In genomic region chr12:54644947-54645346, GRCm38 (mm10) we compare ENCODE assay signal across 17 mouse cellular contexts. TPM values are rescaled to one million over a fixed set of nuclear protein-coding genes. Genes with fewer than 3 reads are reported as not detected.
DNase-seq lines count a peak whose midpoint lies in the region; TF ChIP-seq lines count a peak whose summit lies in the region.
"Had no signal": no experiment of that assay in that cellular context is flagged by ENCODE, and none has a peak within 500 bp of the region (broad histone marks: within the 10 kb centered on the region; RNA-seq: fewer than 3 reads in every experiment).

No protein-coding gene starts in this region.

- no peak overlapping the region for H3K4me3 ChIP-seq in gastrocnemius, adult 2 months
- H3K4me3 ChIP-seq in lung, adult 2 months (replicated peaks; ENCODE audit: extremely low read depth, low read depth, low read length) = no peak overlapping the region
- no peak overlapping the region for H3K4me3 ChIP-seq in ES-Bruce4 (ENCODE audit: low read depth, low read length)
- H3K4me3 ChIP-seq: heart, embryonic 15.5 days; hindbrain, embryonic 12.5 days; neural tube, embryonic 12.5 days had no signal

- 0 out of 2 replicates have a peak, but pooled peaks cover 2% of the 10 kb centered on the region for H3K4me1 ChIP-seq in lung, adult 2 months (ENCODE audit: control insufficient read depth, insufficient read depth, low read length)
- H3K4me1 ChIP-seq in ES-Bruce4 (ENCODE audit: control insufficient read depth, insufficient read depth, low read length) = no peaks in the 10 kb centered on the region
- H3K4me1 ChIP-seq: heart, embryonic 15.5 days; hindbrain, embryonic 12.5 days; neural tube, embryonic 12.5 days had no signal

- DNase-seq in gastrocnemius, adult 2 months = no peak
- DNase-seq in gastrocnemius, postnatal 25 days = no peak
- DNase-seq in lung, adult 2 months = no peak
- DNase-seq in lung, adult 18-20 months = no peak
- DNase-seq in brain, embryonic 14.5 days (ENCODE audit: low read depth) = no peak
- DNase-seq in cerebellum, adult 18-20 months = no peak
- DNase-seq in cerebellum, adult 9-10 months = no peak
- DNase-seq: adrenal gland, adult 8-10 months; gastrocnemius, postnatal 36 days; kidney, adult 2 months; lung, postnatal 4 days; midbrain, embryonic 14.5 days; spleen, adult 18-20 months had no signal

- TF ChIP-seq EP300 in ES-Bruce4 (IDR thresholded peaks at IDR 0.05; ENCODE audit: insufficient read depth, low read depth, low read length) = no peak

- no peak for TF ChIP-seq POLR2A in lung, adult 2 months (IDR thresholded peaks at IDR 0.05; ENCODE audit: borderline replicate concordance, extremely low read depth, low read depth, low read length)
- TF ChIP-seq POLR2A in ES-Bruce4 (IDR thresholded peaks at IDR 0.05; ENCODE audit: insufficient read depth, low read length) = no peak
- TF ChIP-seq POLR2A in brain, embryonic 14.5 days (IDR thresholded peaks at IDR 0.05; ENCODE audit: borderline replicate concordance, extremely low read depth, insufficient read depth, insufficient read length, poor library complexity, severe bottlenecking) = no peak

- intact Hi-C loops in gastrocnemius, adult 2 months (cut with DNase I) = no loop called here

- WGBS in lung, adult 2 months = 82% methylated on average over 2 of the region's 2 CpGs

- no peaks in the 10 kb centered on the region for H3K27me3 ChIP-seq in ES-Bruce4 (ENCODE audit: control insufficient read depth, insufficient read depth, low read length, poor library complexity, severe bottlenecking)
- H3K27me3 ChIP-seq: heart, embryonic 15.5 days; hindbrain, embryonic 12.5 days; neural tube, embryonic 12.5 days had no signal

- TF ChIP-seq CTCF in gastrocnemius, adult 2 months (IDR thresholded peaks at IDR 0.05) = peak; percentile 40; the same call in 1 of the 2 replicates
- TF ChIP-seq CTCF in lung, adult 2 months (IDR thresholded peaks at IDR 0.05; ENCODE audit: insufficient read depth, low read length) = 0 out of 2 replicates have a peak, but pooled peaks have one; percentile 6
- peak; percentile 52 for TF ChIP-seq CTCF in ES-Bruce4 (IDR thresholded peaks at IDR 0.05; ENCODE audit: low read depth, low read length)
- TF ChIP-seq CTCF in brain, embryonic 14.5 days (IDR thresholded peaks at IDR 0.05; ENCODE audit: borderline replicate concordance, extremely low read depth, insufficient read depth, insufficient read length) = peak; percentile 6; the same call in 1 of the 2 replicates

- H3K9me3 ChIP-seq in ES-Bruce4 (replicated peaks; ENCODE audit: control insufficient read depth, insufficient read depth, low read length, poor library complexity, severe bottlenecking) = no peaks in the 10 kb centered on the region
- H3K9me3 ChIP-seq: heart, embryonic 15.5 days; hindbrain, embryonic 12.5 days; neural tube, embryonic 12.5 days had no signal

- no peaks in the 10 kb centered on the region for H3K36me3 ChIP-seq in ES-Bruce4 (ENCODE audit: control insufficient read depth, insufficient read depth, low read length, poor library complexity, severe bottlenecking)

- H3K27ac ChIP-seq in gastrocnemius, adult 2 months = no peak overlapping the region
- no peak overlapping the region for H3K27ac ChIP-seq in ES-Bruce4 (ENCODE audit: insufficient read depth, low read length)
- H3K27ac ChIP-seq: heart, embryonic 15.5 days; hindbrain, embryonic 12.5 days; neural tube, embryonic 12.5 days had no signal

- H3K9ac ChIP-seq in ES-Bruce4 (ENCODE audit: low read depth, poor library complexity, severe bottlenecking) = no peak overlapping the region
- H3K9ac ChIP-seq: heart, embryonic 15.5 days; hindbrain, embryonic 12.5 days; neural tube, embryonic 12.5 days had no signal

RNA-seq across cellular contexts. Expression of gene Sptssa, which starts 11.4 kb away (rescaled TPM):
- 10 to 100 TPM; 13.7 to 20.3 TPM for total RNA-seq in gastrocnemius, adult 2 months (2021)
- total RNA-seq in gastrocnemius, postnatal 25 days (2021) = 10 to 100 TPM; 17.0 to 17.9 TPM
- 67.1 and 82.2 TPM in 2 replicates for polyA plus RNA-seq in lung, adult 2 months (2012; rRNA removed)
- polyA plus RNA-seq in ES-Bruce4 (2011; ENCODE audit: insufficient read depth, insufficient read length, low read depth, missing spikeins) = 21.4 and 28.6 TPM in 2 replicates
- 93.7 and 104 TPM in 2 replicates for polyA plus RNA-seq in brain, embryonic 14.5 days (2012; rRNA removed)

RNA-seq across cellular contexts. Expression of gene Eapp, which starts 50.8 kb away (rescaled TPM):
- 10 to 100 TPM; 17.8 to 18.5 TPM for total RNA-seq in gastrocnemius, adult 2 months (2021)
- 10 to 100 TPM; 16.3 to 18.7 TPM for total RNA-seq in gastrocnemius, postnatal 25 days (2021)
- 9.5 and 10.2 TPM in 2 replicates for polyA plus RNA-seq in lung, adult 2 months (2012; rRNA removed)
- polyA plus RNA-seq in ES-Bruce4 (2011; ENCODE audit: insufficient read depth, insufficient read length, low read depth, missing spikeins) = 44.4 and 46.6 TPM in 2 replicates
- polyA plus RNA-seq in brain, embryonic 14.5 days (2012; rRNA removed) = 21.9 and 28.0 TPM in 2 replicates
